Mouse (Mus musculus): Measurements from ENCODE around the gene Stxbp5. TPM values are rescaled to one million over a fixed set of nuclear protein-coding genes. Genes with fewer than 3 reads are reported as not detected.

Gene Stxbp5
- 3.2 and 3.6 TPM in 2 replicates for polyA plus RNA-seq (2015; fragmentation: Nextera tagmentation; extraction: Ambion mirVana)

- no peaks in the 10 kb centered on the region for H3K36me3 ChIP-seq (ENCODE audit: control insufficient read depth, insufficient read depth, low read length)
- peak within 1 kb of the TSS; percentile 94 for H3K9ac ChIP-seq (ENCODE audit: low read length)
- no peaks in the 10 kb centered on the region for H3K9me3 ChIP-seq (ENCODE audit: control insufficient read depth, low read length)
- H3K27me3 ChIP-seq (ENCODE audit: control insufficient read depth, insufficient read depth, low read depth, low read length) = no peaks in the 10 kb centered on the region
- H3K27ac ChIP-seq (ENCODE audit: low read length) = peak within 1 kb of the TSS; percentile 92
- WGBS = 0% methylated on average over 26 of the region's 52 CpGs
- peaks cover 13% of the 10 kb centered on the region for H3K4me1 ChIP-seq (replicated peaks; ENCODE audit: control insufficient read depth, insufficient read depth, low read length)
- peak; percentile 83 for ATAC-seq (ENCODE audit: low read depth)
- H3K4me2 ChIP-seq (ENCODE audit: low read depth, low read length) = peak within 1 kb of the TSS; percentile 99
- H3K4me3 ChIP-seq (ENCODE audit: low read length) = peak within 1 kb of the TSS; percentile 89
These were observed at the start of gene Stxbp5 for GRCm38 (mm10) chr10:9901071-9901696. Gene Stxbp5 (minus strand): TSS chr10:9901079.

- Histone ChIP-seq H3K4me1 (replicated peaks; ENCODE audit: control insufficient read depth, insufficient read depth, low read length) (no peaks in the 10 kb centered on the region), H3K36me3 (ENCODE audit: control insufficient read depth, insufficient read depth, low read length) (no peaks in the 10 kb centered on the region), H3K27ac (ENCODE audit: low read length) (no peak overlapping the region), H3K4me3 (ENCODE audit: low read length) (no peak overlapping the region), H3K4me2 (ENCODE audit: low read depth, low read length) (no peak overlapping the region), H3K9me3 (ENCODE audit: control insufficient read depth, low read length) (no peaks in the 10 kb centered on the region), H3K9ac (ENCODE audit: low read length) (no peak overlapping the region), H3K27me3 (ENCODE audit: control insufficient read depth, insufficient read depth, low read depth, low read length) (no peaks in the 10 kb centered on the region)
- ATAC-seq (ENCODE audit: low read depth) = no peak
- WGBS = 74% methylated on average over 5 of the region's 5 CpGs
These were observed 11.5 kb upstream of the Stxbp5 start for GRCm38 (mm10) chr10:9912395-9912794.

- ATAC-seq (ENCODE audit: low read depth) = no peak
- no peaks in the 10 kb centered on the region for H3K36me3 ChIP-seq (ENCODE audit: control insufficient read depth, insufficient read depth, low read length)
- no peak overlapping the region for H3K4me3 ChIP-seq (ENCODE audit: low read length)
- no peak overlapping the region for H3K27ac ChIP-seq (ENCODE audit: low read length)
- H3K27me3 ChIP-seq (ENCODE audit: control insufficient read depth, insufficient read depth, low read depth, low read length) = no peaks in the 10 kb centered on the region
- H3K9me3 ChIP-seq (ENCODE audit: control insufficient read depth, low read length) = no peaks in the 10 kb centered on the region
- no peaks in the 10 kb centered on the region for H3K4me1 ChIP-seq (replicated peaks; ENCODE audit: control insufficient read depth, insufficient read depth, low read length)
- WGBS = 65% methylated on average over 8 of the region's 8 CpGs
- no peak overlapping the region for H3K9ac ChIP-seq (ENCODE audit: low read length)
- no peak overlapping the region for H3K4me2 ChIP-seq (ENCODE audit: low read depth, low read length)
These were observed 7.1 kb upstream of the Stxbp5 start for GRCm38 (mm10) chr10:9907919-9908502.

- no peak for ATAC-seq (ENCODE audit: low read depth)
- WGBS = 78% methylated on average over 2 of the region's 2 CpGs
- no peak overlapping the region for H3K9ac ChIP-seq (ENCODE audit: low read length)
- no peak overlapping the region for H3K27ac ChIP-seq (ENCODE audit: low read length)
- no peak overlapping the region for H3K4me3 ChIP-seq (ENCODE audit: low read length)
- H3K4me2 ChIP-seq (ENCODE audit: low read depth, low read length) = no peak overlapping the region
- no peaks in the 10 kb centered on the region for H3K4me1 ChIP-seq (replicated peaks; ENCODE audit: control insufficient read depth, insufficient read depth, low read length)
- H3K36me3 ChIP-seq (ENCODE audit: control insufficient read depth, insufficient read depth, low read length) = no peaks in the 10 kb centered on the region
- no peaks in the 10 kb centered on the region for H3K9me3 ChIP-seq (ENCODE audit: control insufficient read depth, low read length)
- no peaks in the 10 kb centered on the region for H3K27me3 ChIP-seq (ENCODE audit: control insufficient read depth, insufficient read depth, low read depth, low read length)
These were observed 6.6 kb upstream of the Stxbp5 start for GRCm38 (mm10) chr10:9907519-9907918.

- no peak overlapping the region for H3K4me3 ChIP-seq (ENCODE audit: low read length)
- no peak overlapping the region for H3K4me2 ChIP-seq (ENCODE audit: low read depth, low read length)
- H3K27ac ChIP-seq (ENCODE audit: low read length) = no peak overlapping the region
- no peak overlapping the region for H3K9ac ChIP-seq (ENCODE audit: low read length)
- H3K9me3 ChIP-seq (ENCODE audit: control insufficient read depth, low read length) = no peaks in the 10 kb centered on the region
- no peaks in the 10 kb centered on the region for H3K27me3 ChIP-seq (ENCODE audit: control insufficient read depth, insufficient read depth, low read depth, low read length)
- WGBS = 47% methylated on average over 3 of the region's 3 CpGs
- ATAC-seq (ENCODE audit: low read depth) = no peak
- H3K36me3 ChIP-seq (ENCODE audit: control insufficient read depth, insufficient read depth, low read length) = no peaks in the 10 kb centered on the region
- no peaks in the 10 kb centered on the region for H3K4me1 ChIP-seq (replicated peaks; ENCODE audit: control insufficient read depth, insufficient read depth, low read length)
These were observed 5.3 kb upstream of the Stxbp5 start for GRCm38 (mm10) chr10:9906185-9906584.

- peak overlapping the region; percentile 92 for H3K27ac ChIP-seq (ENCODE audit: low read length)
- under 1% methylated on average over 16 of the region's 16 CpGs for WGBS
These were observed 889 bp upstream of the Stxbp5 start for GRCm38 (mm10) chr10:9901697-9902239.

GRCm38 (mm10) chr10:9900315-9901070 lies 386 bp downstream of the Stxbp5 start:
- H3K9me3 ChIP-seq (ENCODE audit: control insufficient read depth, low read length) = no peaks in the 10 kb centered on the region
- WGBS = under 1% methylated on average over 71 of the region's 81 CpGs
- peak overlapping the region; percentile 89 for H3K4me3 ChIP-seq (ENCODE audit: low read length)
- H3K9ac ChIP-seq (ENCODE audit: low read length) = peak overlapping the region; percentile 94
- no peaks in the 10 kb centered on the region for H3K36me3 ChIP-seq (ENCODE audit: control insufficient read depth, insufficient read depth, low read length)
- peak overlapping the region; percentile 99 for H3K4me2 ChIP-seq (ENCODE audit: low read depth, low read length)
- H3K4me1 ChIP-seq (replicated peaks; ENCODE audit: control insufficient read depth, insufficient read depth, low read length) = peaks cover 13% of the 10 kb centered on the region
- peak overlapping the region; percentile 92 for H3K27ac ChIP-seq (ENCODE audit: low read length)
- no peaks in the 10 kb centered on the region for H3K27me3 ChIP-seq (ENCODE audit: control insufficient read depth, insufficient read depth, low read depth, low read length)
- peak; percentile 57 for ATAC-seq (ENCODE audit: low read depth)

More at GRCm38 (mm10) chr10:9901697-9902239, 889 bp upstream of the Stxbp5 start:
- no peaks in the 10 kb centered on the region for H3K27me3 ChIP-seq (ENCODE audit: control insufficient read depth, insufficient read depth, low read depth, low read length)
- H3K9me3 ChIP-seq (ENCODE audit: control insufficient read depth, low read length) = no peaks in the 10 kb centered on the region
- peak overlapping the region; percentile 94 for H3K9ac ChIP-seq (ENCODE audit: low read length)
- peak overlapping the region; percentile 99 for H3K4me2 ChIP-seq (ENCODE audit: low read depth, low read length)
- peak; percentile 95 for ATAC-seq (ENCODE audit: low read depth)
- peaks cover 13% of the 10 kb centered on the region for H3K4me1 ChIP-seq (replicated peaks; ENCODE audit: control insufficient read depth, insufficient read depth, low read length)
- H3K4me3 ChIP-seq (ENCODE audit: low read length) = peak overlapping the region; percentile 89
- H3K36me3 ChIP-seq (ENCODE audit: control insufficient read depth, insufficient read depth, low read length) = no peaks in the 10 kb centered on the region

- WGBS = 3% methylated on average over 15 of the region's 15 CpGs
- peak overlapping the region; percentile 89 for H3K4me3 ChIP-seq (ENCODE audit: low read length)
- H3K9me3 ChIP-seq (ENCODE audit: control insufficient read depth, low read length) = no peaks in the 10 kb centered on the region
- H3K36me3 ChIP-seq (ENCODE audit: control insufficient read depth, insufficient read depth, low read length) = no peaks in the 10 kb centered on the region
- no peaks in the 10 kb centered on the region for H3K27me3 ChIP-seq (ENCODE audit: control insufficient read depth, insufficient read depth, low read depth, low read length)
- peak overlapping the region; percentile 94 for H3K9ac ChIP-seq (ENCODE audit: low read length)
- H3K4me1 ChIP-seq (replicated peaks; ENCODE audit: control insufficient read depth, insufficient read depth, low read length) = peaks cover 13% of the 10 kb centered on the region
- no peak for ATAC-seq (ENCODE audit: low read depth)
- H3K27ac ChIP-seq (ENCODE audit: low read length) = no peak overlapping the region
- peak overlapping the region; percentile 99 for H3K4me2 ChIP-seq (ENCODE audit: low read depth, low read length)
These were observed 1.1 kb downstream of the Stxbp5 start for GRCm38 (mm10) chr10:9899816-9900215.

GRCm38 (mm10) chr10:9899086-9899485 lies 1.8 kb downstream of the Stxbp5 start:
- ATAC-seq (ENCODE audit: low read depth) = no peak
- H3K36me3 ChIP-seq (ENCODE audit: control insufficient read depth, insufficient read depth, low read length) = no peaks in the 10 kb centered on the region
- no peak overlapping the region for H3K27ac ChIP-seq (ENCODE audit: low read length)
- no peaks in the 10 kb centered on the region for H3K27me3 ChIP-seq (ENCODE audit: control insufficient read depth, insufficient read depth, low read depth, low read length)
- peaks cover 13% of the 10 kb centered on the region for H3K4me1 ChIP-seq (replicated peaks; ENCODE audit: control insufficient read depth, insufficient read depth, low read length)
- no peaks in the 10 kb centered on the region for H3K9me3 ChIP-seq (ENCODE audit: control insufficient read depth, low read length)
- H3K4me3 ChIP-seq (ENCODE audit: low read length) = peak overlapping the region; percentile 89
- H3K9ac ChIP-seq (ENCODE audit: low read length) = no peak overlapping the region
- peak overlapping the region; percentile 99 for H3K4me2 ChIP-seq (ENCODE audit: low read depth, low read length)
- WGBS = 14% methylated on average over 7 of the region's 7 CpGs
